Mouse (Mus musculus) brown adipose tissue, adult 24 weeks (tissue): Measurements from ENCODE around the gene Rela. TPM values are rescaled to one million over a fixed set of nuclear protein-coding genes. Genes with fewer than 3 reads are reported as not detected.

Experiments used
- H3K27ac ChIP-seq: fragments of 200-500 bp; replicated peaks from 2 replicates; pipeline ENCODE4 v1.5.1; 2012; ENCODE audit warnings: low read depth, mild to moderate bottlenecking, low read length
- H3K4me1 ChIP-seq: fragments of 200-500 bp; 2 replicates; pipeline ENCODE4 v1.6.1; 2012; ENCODE audit warnings: low read length, mixed read lengths; ENCODE audit not compliant: control insufficient read depth, insufficient read depth, insufficient read length
- H3K4me3 ChIP-seq: fragments of 200-500 bp; 2 replicates; pipeline ENCODE4 v1.5.1; 2012; ENCODE audit warnings: low read depth, mild to moderate bottlenecking, low read length, moderate library complexity; ENCODE audit not compliant: insufficient read depth
- polyA plus RNA-seq: library from polyadenylated mRNA; stranded (reverse); fragments of >200 nt; gene quantifications from 2 replicates; pipeline ENCODE4 v1.2.4, GENCODE M21; 2012; ENCODE audit not compliant: missing spikeins, insufficient read depth, insufficient read length

Rela gene
- 22.8 and 24.6 TPM in 2 replicates for polyA plus RNA-seq

- 0 out of 2 replicates have a peak, but pooled peaks cover 4% of the 10 kb centered on the region for H3K4me1 ChIP-seq
- peak within 1 kb of the TSS; percentile 93 for H3K4me3 ChIP-seq
- peak within 1 kb of the TSS; percentile 97 for H3K27ac ChIP-seq
Observed at GRCm38 (mm10) chr19:5637069-5638047, at the start of gene Rela. TSS of gene Rela (plus strand) at chr19:5637483.

DNA sequence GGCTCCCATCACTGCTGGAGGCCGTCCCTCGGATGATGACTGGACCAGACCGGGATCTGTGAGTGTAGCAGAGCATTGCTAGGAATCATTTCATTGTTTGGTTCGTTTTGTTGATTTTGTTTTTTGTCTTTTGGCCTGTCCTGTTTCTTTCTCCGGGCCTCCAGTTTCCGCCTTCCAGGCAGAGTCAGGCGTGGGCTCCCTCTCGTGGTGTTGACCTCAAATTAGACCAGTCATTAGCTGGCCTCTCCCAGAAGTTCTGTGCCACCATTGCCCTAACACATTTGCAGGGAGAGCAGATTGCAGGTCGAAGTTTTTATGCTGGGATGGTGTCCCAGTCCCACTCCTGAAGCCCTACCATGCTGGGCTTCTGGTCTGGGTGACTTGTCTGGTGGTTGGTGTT is 48.1 kb upstream of the Rela start:
- H3K4me1 ChIP-seq = no peaks in the 10 kb centered on the region
- H3K27ac ChIP-seq = no peak overlapping the region
- no peak overlapping the region for H3K4me3 ChIP-seq

DNA sequence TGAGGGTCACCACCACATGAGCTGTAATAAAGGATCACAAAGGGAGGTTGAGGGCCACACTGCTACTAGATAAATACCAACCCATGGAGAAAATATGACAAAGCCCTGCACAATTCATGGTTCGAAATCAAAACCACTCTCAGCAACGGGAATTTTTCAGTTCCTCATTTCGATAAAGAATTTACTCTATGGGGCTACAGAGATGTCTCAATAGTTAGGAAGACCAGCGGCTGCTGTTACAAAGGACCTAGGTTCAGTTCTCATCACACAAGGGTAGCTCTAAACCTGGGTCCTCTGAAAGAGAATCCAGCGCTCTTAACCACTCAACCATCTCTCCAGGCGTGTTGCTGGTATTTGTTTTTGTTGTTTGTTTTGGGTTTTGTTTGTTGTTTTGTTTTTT is 45.4 kb upstream of the Rela start:
- Histone ChIP-seq H3K4me1 (no peaks in the 10 kb centered on the region), H3K27ac (no peak overlapping the region), H3K4me3 (no peak overlapping the region)

DNA sequence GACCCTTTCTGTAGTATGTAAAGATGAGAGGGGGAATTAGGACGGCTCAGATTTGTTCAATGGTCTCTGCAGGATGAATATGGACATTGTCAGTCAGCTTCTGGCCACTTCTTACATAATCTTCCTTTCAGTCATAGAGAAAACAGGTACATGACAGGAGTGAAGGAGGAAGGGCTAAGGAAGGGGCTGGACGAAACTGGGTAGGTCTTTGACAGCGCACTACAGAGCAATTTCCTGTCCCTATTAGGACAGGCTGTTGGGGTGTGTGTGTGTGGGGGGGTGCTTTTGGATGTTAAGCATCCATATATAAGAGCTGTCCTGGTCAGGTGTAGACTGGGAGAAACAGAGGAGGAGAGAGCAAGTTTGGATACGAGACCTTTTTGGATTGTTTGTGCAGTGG is 38.1 kb upstream of the Rela start:
- Histone ChIP-seq H3K4me1 (peaks cover 8% of the 10 kb centered on the region), H3K27ac (no peak overlapping the region)

DNA sequence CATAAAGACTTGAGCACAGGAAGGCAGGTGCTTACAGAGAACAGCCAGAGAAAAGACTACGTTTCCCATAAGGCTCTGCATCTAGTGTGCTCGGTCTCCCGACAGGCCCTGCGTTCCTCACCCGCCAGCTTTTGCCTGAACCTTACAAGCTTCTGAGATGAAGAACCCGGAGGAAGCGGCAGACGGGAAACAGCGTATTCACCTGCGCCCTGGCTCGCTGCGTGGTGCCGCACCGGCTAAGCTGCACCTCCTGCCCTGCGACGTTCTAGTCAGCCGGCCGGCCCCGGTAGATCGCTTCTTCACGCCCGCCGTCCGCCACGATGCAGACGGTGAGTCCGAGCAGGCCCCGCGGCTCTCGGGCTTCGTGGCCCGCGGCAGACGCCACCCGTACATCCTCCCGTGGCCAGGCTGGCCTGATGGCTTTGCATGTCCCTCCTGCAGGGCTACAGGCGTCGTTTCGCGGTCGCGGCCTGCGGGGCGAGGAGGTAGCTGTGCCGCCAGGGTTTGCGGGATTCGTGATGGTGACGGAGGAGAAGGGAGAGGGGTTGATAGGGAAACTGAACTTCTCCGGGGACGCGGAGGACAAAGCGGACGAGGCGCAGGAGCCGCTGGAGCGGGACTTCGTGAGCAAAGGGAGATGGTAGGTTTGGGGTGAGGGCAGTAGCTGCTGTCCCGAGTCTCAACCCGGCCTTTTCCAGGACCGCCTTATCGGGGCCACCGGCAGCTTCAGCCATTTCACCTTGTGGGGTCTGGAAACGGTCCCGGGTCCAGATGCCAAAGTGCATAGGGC is 35.3 kb upstream of the Rela start, which contains the start of gene Rnaseh2c:
Gene Rnaseh2c, plus strand, starts transcription at position 122 of the 790 bp plus-strand sequence.
- Histone ChIP-seq H3K4me1 (peaks cover 8% of the 10 kb centered on the region), H3K27ac (no peak within 1 kb of the TSS; the same call in 1 of the 2 replicates)

More for the DNA sequence above, 38.1 kb upstream of the Rela start:
- H3K4me3 ChIP-seq = no peak overlapping the region

GRCm38 (mm10) chr19:5603664-5604063 is 33.6 kb upstream of the Rela start:
- H3K27ac ChIP-seq = no peak overlapping the region
- no peak overlapping the region for H3K4me3 ChIP-seq
- peaks cover 8% of the 10 kb centered on the region for H3K4me1 ChIP-seq

More for the DNA sequence above, 35.3 kb upstream of the Rela start, which contains the start of gene Rnaseh2c:
- peak within 1 kb of the TSS; percentile 84 for H3K4me3 ChIP-seq

DNA sequence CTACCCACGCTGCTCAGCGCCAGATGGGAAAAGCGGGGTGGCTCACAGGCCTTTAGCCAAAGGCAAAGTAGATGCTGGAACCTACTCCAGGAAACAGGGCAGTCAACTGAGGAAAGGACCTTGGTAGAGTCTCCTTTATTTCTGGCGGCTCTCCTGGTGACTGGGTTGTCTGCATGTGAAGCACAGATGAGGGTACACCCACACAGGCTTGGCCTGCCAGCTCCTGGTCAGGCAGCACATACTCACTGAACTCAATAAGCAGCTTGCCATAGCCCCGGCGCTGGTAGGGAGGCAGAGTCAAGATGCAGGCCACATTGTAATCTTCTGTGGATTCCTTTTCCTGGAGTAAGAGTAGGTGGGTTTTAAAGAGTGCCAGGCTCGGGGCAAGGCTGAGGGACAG is 32.2 kb upstream of the Rela start:
- Histone ChIP-seq H3K27ac (no peak overlapping the region), H3K4me3 (no peak overlapping the region), H3K4me1 (peaks cover 8% of the 10 kb centered on the region)

DNA sequence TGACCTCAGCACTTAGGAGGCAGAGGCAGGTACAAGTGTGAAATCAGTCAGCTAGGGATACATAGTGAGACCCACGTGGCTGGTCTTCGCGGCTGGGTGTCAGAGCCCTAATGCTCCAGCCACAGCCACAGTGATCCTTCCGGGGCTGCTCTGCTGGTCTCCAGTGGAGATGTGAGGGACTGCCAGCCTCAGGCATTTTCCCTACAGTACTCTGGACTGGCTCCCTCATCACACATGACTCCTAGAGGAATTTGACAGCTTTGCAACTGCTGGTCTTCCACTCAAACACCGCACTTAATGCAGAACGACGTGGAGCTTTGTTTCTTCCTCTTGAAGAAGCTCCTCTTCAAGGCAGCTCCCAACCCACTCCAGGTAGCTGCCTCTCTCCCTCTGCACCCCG is 31.1 kb upstream of the Rela start:
- Histone ChIP-seq H3K27ac (no peak overlapping the region), H3K4me3 (no peak overlapping the region), H3K4me1 (peaks cover 12% of the 10 kb centered on the region)

DNA sequence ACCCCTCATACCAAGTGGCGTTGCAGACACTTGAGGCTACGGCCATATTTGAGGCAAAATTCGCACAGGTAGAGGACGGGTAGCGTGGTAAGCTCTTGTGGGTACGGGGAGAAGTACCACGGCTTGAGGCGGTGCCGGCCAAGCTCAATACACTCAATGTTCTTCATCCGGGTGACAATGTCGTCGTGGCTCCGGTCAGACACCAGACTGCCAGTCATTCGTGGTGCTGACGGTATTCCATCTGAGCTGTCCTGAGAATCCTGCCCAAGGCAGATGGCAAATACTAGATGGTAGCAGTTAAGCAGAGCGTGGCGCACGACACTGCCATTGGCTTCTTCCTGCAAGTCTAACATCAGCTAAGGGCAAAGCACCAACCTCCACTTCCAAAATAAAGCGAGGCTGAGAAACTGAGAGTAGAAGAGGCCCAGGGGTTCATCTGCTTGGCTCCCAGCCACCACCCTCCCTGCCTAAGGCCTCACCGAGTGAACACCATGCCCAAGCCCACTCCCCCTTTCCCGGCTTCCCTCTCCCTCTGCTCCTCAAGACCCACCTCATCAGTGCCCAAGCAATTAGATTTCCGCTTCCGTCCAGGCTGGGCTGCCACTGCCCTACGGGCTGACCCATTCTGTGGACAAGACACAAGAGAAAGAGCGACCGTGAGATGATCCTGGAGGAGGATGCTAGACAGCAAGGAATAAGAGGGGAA is 29.4 kb upstream of the Rela start:
- H3K27ac ChIP-seq = no peak overlapping the region
- peaks cover 6% of the 10 kb centered on the region for H3K4me1 ChIP-seq
- no peak overlapping the region for H3K4me3 ChIP-seq

DNA sequence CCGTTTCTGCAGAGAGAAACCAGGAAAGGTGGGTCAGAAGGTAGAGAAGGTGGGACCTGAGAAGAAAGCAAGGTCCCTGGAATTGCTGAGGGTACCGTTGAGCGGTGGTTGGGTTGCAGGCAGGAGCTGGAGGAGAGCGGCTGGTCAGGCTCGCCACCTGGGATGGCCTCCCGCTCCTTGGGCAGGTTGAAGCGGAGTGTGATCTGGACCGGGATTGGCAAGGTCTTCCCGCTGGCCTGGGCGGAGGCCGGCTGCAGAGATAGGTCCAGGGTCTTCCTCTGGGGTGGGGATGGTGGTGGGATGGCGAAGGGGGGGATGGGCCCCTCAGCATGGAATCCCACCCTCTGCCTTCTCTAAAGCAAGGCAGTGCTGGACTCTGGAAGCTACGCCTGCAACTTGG is 28.6 kb upstream of the Rela start:
- H3K4me3 ChIP-seq = peak overlapping the region; percentile 96; the same call in 1 of the 2 replicates
- H3K27ac ChIP-seq = no peak overlapping the region
- H3K4me1 ChIP-seq = peaks cover 4% of the 10 kb centered on the region

DNA sequence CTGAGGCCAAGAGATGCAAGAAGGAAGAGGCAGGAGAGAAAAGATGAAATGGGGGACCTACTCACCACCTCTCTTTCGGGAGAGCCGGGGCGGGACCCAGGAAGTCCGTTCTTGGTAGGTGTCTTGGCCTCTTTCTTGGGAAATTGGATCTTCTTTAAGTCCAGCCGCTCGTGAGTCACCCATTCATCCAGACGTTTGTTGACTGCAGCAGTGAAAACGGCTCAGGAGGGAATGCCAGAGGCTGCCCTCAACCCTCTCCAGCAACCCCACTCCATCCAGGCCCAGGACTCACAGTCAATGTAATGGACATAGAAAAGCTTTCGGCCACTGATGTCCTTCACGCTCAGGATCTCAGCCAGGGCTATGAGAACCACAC is 28.1 kb upstream of the Rela start:
- Histone ChIP-seq H3K4me3 (peak overlapping the region; percentile 96), H3K27ac (peak overlapping the region; percentile 48), H3K4me1 (peaks cover 4% of the 10 kb centered on the region)

DNA sequence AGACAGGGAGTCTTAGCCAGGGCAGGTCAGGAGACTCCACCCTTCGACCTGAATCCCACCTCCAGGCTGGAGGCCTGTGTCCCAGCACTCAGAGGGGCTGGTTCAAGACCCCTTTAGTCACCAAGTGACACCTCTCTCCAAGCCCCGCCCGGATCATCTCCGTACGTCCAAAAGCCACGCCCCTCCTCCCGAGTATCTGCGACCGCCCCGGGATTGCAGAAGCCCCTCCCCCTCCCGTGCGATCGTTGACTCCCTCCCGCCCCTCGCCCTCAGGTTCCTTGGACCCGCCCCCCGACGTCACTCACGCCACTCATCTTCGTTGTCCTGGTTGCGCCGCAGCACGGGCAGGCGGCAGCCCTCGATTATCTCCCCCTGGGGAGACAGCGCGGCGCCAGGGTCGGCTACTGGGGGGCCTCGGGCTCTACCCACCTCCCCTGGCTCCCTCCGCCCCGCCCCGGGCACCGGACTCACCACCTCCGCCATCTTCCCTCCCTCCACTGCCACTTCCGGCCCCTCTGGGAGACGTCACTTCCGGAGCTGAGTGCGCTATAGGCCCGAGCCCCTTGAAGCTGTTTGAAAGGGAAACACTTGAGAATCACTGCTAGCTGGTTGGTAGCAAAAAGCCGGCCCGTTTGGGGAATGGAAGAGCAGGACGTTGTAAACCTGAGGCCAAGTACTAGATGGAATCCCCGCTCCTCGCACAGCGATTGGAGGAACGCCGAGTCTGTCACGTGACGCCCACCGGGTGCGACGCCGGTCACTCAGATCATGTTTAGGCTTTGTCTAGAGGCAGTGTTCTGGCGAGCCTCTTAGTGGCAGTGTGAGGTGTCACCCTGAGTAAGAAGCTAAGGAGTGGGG is 27.5 kb upstream of the Rela start, which contains the start of gene Kat5:
Gene Kat5, minus strand, starts transcription at position 691 of the 858 bp plus-strand sequence.
- peaks cover 4% of the 10 kb centered on the region for H3K4me1 ChIP-seq
- H3K27ac ChIP-seq = peak within 1 kb of the TSS; percentile 100
- H3K4me3 ChIP-seq = peak within 1 kb of the TSS; percentile 96

GRCm38 (mm10) chr19:5611973-5612372 is 25.3 kb upstream of the Rela start:
- H3K4me3 ChIP-seq = no peak overlapping the region

More at GRCm38 (mm10) chr19:5611973-5612372, 25.3 kb upstream of the Rela start:
- Histone ChIP-seq H3K4me1 (peaks cover 4% of the 10 kb centered on the region), H3K27ac (no peak overlapping the region)
